Mouse (Mus musculus) stomach, postnatal 0 days (tissue): Measurements from ENCODE around the gene Serpinh1. TPM values are rescaled to one million over a fixed set of nuclear protein-coding genes. Genes with fewer than 3 reads are reported as not detected.

Experiments
- ATAC-seq: fragments of 200-750 bp; cut with Nextera tagmentation; 2 replicates; pipeline ENCODE4 v1.8.0; 2017; ENCODE audit not compliant: low FRiP score, low TSS enrichment
- DNase-seq: peaks from one replicate; pipeline ENCODE4 v3.0.0-alpha.2; 2016; ENCODE audit warnings: low spot score
- H3K27ac ChIP-seq: fragments of 300-500 bp; sonication (generic); replicated peaks from 2 replicates; pipeline ENCODE4 v1.5.1; 2014; ENCODE audit warnings: mild to moderate bottlenecking, control low read depth
- H3K27me3 ChIP-seq: fragments of 300-500 bp; sonication (generic); 2 replicates; pipeline ENCODE4 v1.6.1; 2014; ENCODE audit warnings: low read length; ENCODE audit not compliant: control insufficient read depth, insufficient read depth
- H3K36me3 ChIP-seq: fragments of 300-500 bp; sonication (generic); 2 replicates; pipeline ENCODE4 v1.6.1; 2014; ENCODE audit warnings: low read length, mixed read lengths; ENCODE audit not compliant: control insufficient read depth, insufficient read depth
- H3K4me1 ChIP-seq: fragments of 300-500 bp; sonication (generic); replicated peaks from 2 replicates; pipeline ENCODE4 v1.6.1; 2014; ENCODE audit warnings: antibody characterized with exemption; ENCODE audit not compliant: control insufficient read depth, insufficient read depth
- H3K4me2 ChIP-seq: fragments of 300-500 bp; sonication (generic); replicated peaks from 2 replicates; pipeline ENCODE4 v1.6.1; 2014; ENCODE audit warnings: low read depth, mild to moderate bottlenecking, control low read depth, moderate library complexity
- H3K4me3 ChIP-seq: fragments of 300-500 bp; sonication (generic); 2 replicates; pipeline ENCODE4 v1.5.1; 2014; ENCODE audit warnings: low read depth, low read length, control low read depth
- H3K9ac ChIP-seq: fragments of 300-500 bp; sonication (generic); 2 replicates; pipeline ENCODE4 v1.6.1; 2014; ENCODE audit warnings: mild to moderate bottlenecking, low read length, control low read depth, mixed read lengths
- H3K9me3 ChIP-seq: fragments of 300-500 bp; sonication (generic); 2 replicates; pipeline ENCODE4 v1.6.1; 2016; ENCODE audit warnings: low read length; ENCODE audit not compliant: control insufficient read depth
- CTCF ChIP-seq: IDR thresholded peaks from 2 replicates; pipeline ENCODE4 v1.5.1; 2016; ENCODE audit warnings: antibody characterized with exemption, low read depth, mild to moderate bottlenecking, moderate library complexity
- EP300 ChIP-seq: optimal IDR thresholded peaks from 2 replicates; pipeline ENCODE3; 2016; ENCODE audit warnings: antibody characterized with exemption
- WGBS: fragments of 180-500 bp; shearing (Covaris S2); extraction: QIAGEN DNeasy Blood & Tissue Kit; methylation state at CpG from one replicate; pipeline ENCODE4 v1.1.7; 2014; 5-methylcytosine and 5-hydroxymethylcytosine counted together
- polyA plus RNA-seq: library from polyadenylated mRNA; unstranded; fragments of >200 nt; fragmentation: Nextera tagmentation; extraction: Ambion mirVana; gene quantifications from 2 replicates; pipeline ENCODE4 v1.2.1, GENCODE M21; 2015

The Serpinh1 gene
- polyA plus RNA-seq: 331 and 433 TPM in 2 replicates

- 2% methylated on average over 34 of the region's 35 CpGs for WGBS
- ATAC-seq: peak; percentile 81
- H3K9me3 ChIP-seq: no peaks in the 10 kb centered on the region
- peak within 1 kb of the TSS; percentile 85 for H3K9ac ChIP-seq
- peaks cover 17% of the 10 kb centered on the region for H3K4me1 ChIP-seq
- no peak for TF ChIP-seq EP300
- TF ChIP-seq CTCF: peak; percentile 21; the same call in 1 of the 2 replicates
- peak; percentile 84 for DNase-seq
- peak within 1 kb of the TSS; percentile 71 for H3K4me3 ChIP-seq
- H3K27ac ChIP-seq: peak within 1 kb of the TSS; percentile 91
- peak within 1 kb of the TSS; percentile 56 for H3K4me2 ChIP-seq
- H3K36me3 ChIP-seq: peaks cover 11% of the 10 kb centered on the region; the same call in 1 of the 2 replicates
- no peaks in the 10 kb centered on the region for H3K27me3 ChIP-seq
Observed at GRCm38 (mm10) chr7:99352526-99353400, at the start of gene Serpinh1. Gene Serpinh1 (minus strand): TSS chr7:99353239.

DNA sequence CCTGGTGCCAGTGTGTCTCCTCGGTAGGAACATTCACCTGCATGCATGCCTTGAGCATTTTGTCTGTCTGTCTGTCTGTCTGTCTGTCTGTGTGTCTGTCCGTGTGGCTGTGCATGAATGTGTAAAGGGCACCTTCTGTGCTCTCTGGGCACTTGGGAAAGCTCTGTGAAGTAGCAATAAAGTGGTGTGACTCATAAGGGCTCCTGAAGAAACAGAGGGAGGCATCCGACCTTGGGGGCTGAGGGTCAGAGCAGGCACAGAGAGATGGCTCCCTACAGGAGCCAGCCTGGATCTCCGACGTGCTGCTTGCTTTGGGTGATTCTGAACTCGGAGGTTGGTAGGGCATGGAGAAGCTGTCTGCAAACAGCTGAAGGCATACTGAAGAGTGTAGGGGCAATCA lies 49.4 kb upstream of the Serpinh1 start:
- H3K27me3 ChIP-seq: no peaks in the 10 kb centered on the region
- ATAC-seq (no peak), DNase-seq (no peak)
- peak overlapping the region; percentile 30; the same call in 1 of the 2 replicates for H3K27ac ChIP-seq
- 72% methylated on average over 6 of the region's 6 CpGs for WGBS
- H3K4me1 ChIP-seq: no peaks in the 10 kb centered on the region
- H3K9ac ChIP-seq: no peak overlapping the region
- H3K9me3 ChIP-seq: no peaks in the 10 kb centered on the region
- no peak overlapping the region for H3K4me2 ChIP-seq
- no peaks in the 10 kb centered on the region for H3K36me3 ChIP-seq
- TF ChIP-seq EP300 (no peak), CTCF (no peak)
- H3K4me3 ChIP-seq: no peak overlapping the region

GRCm38 (mm10) chr7:99401373-99401772 lies 48.3 kb upstream of the Serpinh1 start:
- TF ChIP-seq CTCF: no peak
- Histone ChIP-seq H3K9me3 (no peaks in the 10 kb centered on the region), H3K4me2 (no peak overlapping the region), H3K27me3 (no peaks in the 10 kb centered on the region), H3K4me1 (no peaks in the 10 kb centered on the region), H3K27ac (0 out of 2 replicates have a peak overlapping the region, but pooled peaks have one; percentile 18), H3K9ac (no peak overlapping the region), H3K4me3 (no peak overlapping the region), H3K36me3 (no peaks in the 10 kb centered on the region)
- ATAC-seq (peak; percentile 44; the same call in 1 of the 2 replicates), DNase-seq (no peak)
- 36% methylated on average over 8 of the region's 8 CpGs for WGBS

- H3K27ac ChIP-seq: no peak overlapping the region
- no peak for TF ChIP-seq CTCF
- no peak for TF ChIP-seq EP300
Observed at GRCm38 (mm10) chr7:99396994-99397659, 44.1 kb upstream of the Serpinh1 start.

DNA sequence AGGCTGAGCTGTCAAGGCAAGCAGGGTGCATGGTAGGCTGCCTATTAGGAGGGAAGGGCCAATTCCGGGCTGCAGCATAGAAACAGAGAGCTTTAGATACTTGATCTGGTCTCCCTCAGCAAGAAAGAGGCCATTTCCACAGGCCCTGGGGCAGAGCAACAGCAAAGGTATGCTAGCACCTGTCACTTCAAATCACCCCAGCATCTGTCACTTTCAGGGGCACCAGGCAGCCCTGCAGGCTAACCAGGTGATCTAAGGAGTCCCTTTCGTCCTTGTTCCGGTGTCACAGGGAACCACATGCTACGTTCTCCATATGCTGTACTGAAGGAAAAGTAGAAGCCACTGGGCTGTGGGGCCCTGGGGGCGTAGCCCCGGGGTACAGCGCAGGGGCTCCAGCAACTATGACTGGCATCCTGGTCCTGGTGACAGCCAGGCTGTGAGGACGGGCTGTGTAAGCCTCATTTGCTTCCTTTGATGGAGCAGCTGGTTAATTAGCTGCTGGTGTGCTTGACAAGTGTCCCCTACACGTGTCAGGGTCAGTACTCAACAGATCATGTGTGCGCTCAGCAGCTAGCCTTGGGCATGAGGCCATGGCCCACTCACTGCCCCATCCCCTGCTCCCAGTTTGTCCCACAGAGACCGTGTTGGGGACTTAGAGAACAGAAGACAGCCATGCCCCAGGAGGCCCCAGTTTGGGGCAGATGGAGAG lies 43.0 kb upstream of the Serpinh1 start:
- ATAC-seq: no peak
- no peaks in the 10 kb centered on the region for H3K4me1 ChIP-seq
- H3K36me3 ChIP-seq: no peaks in the 10 kb centered on the region
- WGBS: 84% methylated on average over 11 of the region's 11 CpGs
- no peak for DNase-seq
- no peak overlapping the region for H3K4me3 ChIP-seq
- H3K9me3 ChIP-seq: no peaks in the 10 kb centered on the region
- no peaks in the 10 kb centered on the region for H3K27me3 ChIP-seq
- H3K9ac ChIP-seq: no peak overlapping the region
- no peak overlapping the region for H3K27ac ChIP-seq
- no peak overlapping the region for H3K4me2 ChIP-seq
- TF ChIP-seq EP300 (no peak), CTCF (no peak)

More at GRCm38 (mm10) chr7:99396994-99397659, 44.1 kb upstream of the Serpinh1 start:
- Histone ChIP-seq H3K9ac (no peak overlapping the region), H3K9me3 (no peaks in the 10 kb centered on the region), H3K4me3 (no peak overlapping the region), H3K36me3 (no peaks in the 10 kb centered on the region), H3K4me1 (no peaks in the 10 kb centered on the region), H3K4me2 (no peak overlapping the region), H3K27me3 (no peaks in the 10 kb centered on the region)
- ATAC-seq (no peak), DNase-seq (no peak)
- WGBS: 74% methylated on average over 11 of the region's 11 CpGs
